Comparison of ENCODE assay signal across 10 mouse cellular contexts in the genomic region with DNA sequence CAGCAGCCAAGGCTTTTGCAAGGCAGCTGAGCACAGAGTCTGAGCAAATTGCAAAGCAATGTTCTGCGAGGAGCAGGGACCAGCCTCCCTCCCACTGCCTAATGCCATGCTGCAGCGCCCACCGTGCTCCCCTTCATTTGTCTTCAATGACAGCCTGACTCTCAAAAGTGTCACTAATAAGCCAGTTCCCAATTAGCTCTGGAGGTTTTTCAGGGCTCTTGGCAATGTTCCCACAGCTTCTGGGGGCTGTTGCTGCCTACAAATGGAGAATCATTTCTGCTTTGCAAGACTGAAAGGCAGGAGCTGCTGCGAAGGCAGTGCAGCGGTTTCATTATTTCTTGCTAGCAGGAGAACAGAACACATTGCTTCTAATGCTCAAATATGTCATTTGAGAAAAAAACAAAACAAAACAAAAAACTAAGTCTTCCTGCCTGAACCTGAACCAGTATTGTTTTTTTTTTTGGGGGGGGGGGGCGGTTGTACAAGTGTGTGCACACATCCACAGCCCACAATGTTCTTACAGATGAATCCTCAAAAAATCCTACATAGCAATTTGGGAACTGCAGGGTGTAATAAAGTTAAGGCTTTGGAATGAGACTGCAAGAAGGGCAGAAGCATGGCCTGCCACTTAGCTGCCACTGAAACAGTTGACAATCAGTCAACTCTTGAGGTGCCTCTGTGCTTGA.
DNase-seq lines count a peak whose midpoint lies in the region; ATAC-seq lines count a peak whose summit lies in the region.
"Had no signal": no experiment of that assay in that cellular context is flagged by ENCODE, and none has a peak within 500 bp of the region (broad histone marks: within the 10 kb centered on the region; RNA-seq: fewer than 3 reads in every experiment).

No protein-coding gene starts in this region.

- 47% methylated on average over 6 of the region's 6 CpGs for WGBS in hindbrain, embryonic 11.5 days
- WGBS in hindbrain, embryonic 10.5 days = 61% methylated on average over 6 of the region's 6 CpGs
- WGBS in intestine, embryonic 16.5 days = 56% methylated on average over 6 of the region's 6 CpGs

- H3K27me3 ChIP-seq in hindbrain, embryonic 11.5 days (ENCODE audit: control insufficient read depth, insufficient read depth, low read length) = no peaks in the 10 kb centered on the region
- no peaks in the 10 kb centered on the region for H3K27me3 ChIP-seq in hindbrain, embryonic 10.5 days (ENCODE audit: insufficient read depth, poor library complexity, severe bottlenecking)
- no peaks in the 10 kb centered on the region for H3K27me3 ChIP-seq in intestine, embryonic 16.5 days (replicated peaks; ENCODE audit: control insufficient read depth, insufficient read depth, low read length)
- H3K27me3 ChIP-seq: stomach, embryonic 15.5 days had no signal

- no peak overlapping the region for H3K9ac ChIP-seq in hindbrain, embryonic 11.5 days (ENCODE audit: low read depth, low read length)
- H3K9ac ChIP-seq in intestine, embryonic 16.5 days (ENCODE audit: low read depth, low read length) = no peak overlapping the region
- H3K9ac ChIP-seq: stomach, embryonic 15.5 days had no signal

- DNase-seq in hindbrain, embryonic 11.5 days (ENCODE audit: low spot score) = peak; percentile 18
- no peak for DNase-seq in hindbrain, embryonic 10.5 days (ENCODE audit: low spot score)
- DNase-seq in frontal cortex, postnatal 10 days (ENCODE audit: low spot score in 2 of 2) = peak; percentile 75 to 80
- DNase-seq in left cerebral cortex, adult 8-10 months (ENCODE audit: low spot score in 2 of 2) = peak; percentile 70 to 85
- peak; percentile 85 to 86 for DNase-seq in right cerebral cortex, adult 2 months (ENCODE audit: low spot score in 2 of 2)
- DNase-seq in urinary bladder, postnatal 14 days (ENCODE audit: low spot score) = no peak
- no peak for DNase-seq in heart, postnatal 25 days (ENCODE audit: low spot score)

- H3K4me2 ChIP-seq in hindbrain, embryonic 11.5 days (replicated peaks; ENCODE audit: low read depth, low read length) = no peak overlapping the region
- no peak overlapping the region for H3K4me2 ChIP-seq in intestine, embryonic 16.5 days (ENCODE audit: low read depth, low read length)
- H3K4me2 ChIP-seq: stomach, embryonic 15.5 days had no signal

- intact Hi-C loops in heart, postnatal 25 days (cut with DNase I) = no loop called here

- no peaks in the 10 kb centered on the region for H3K4me1 ChIP-seq in hindbrain, embryonic 11.5 days (replicated peaks; ENCODE audit: control insufficient read depth, insufficient read depth, low read length)
- peaks cover 6% of the 10 kb centered on the region; the same call in 1 of the 2 replicates for H3K4me1 ChIP-seq in hindbrain, embryonic 10.5 days (replicated peaks)
- H3K4me1 ChIP-seq in intestine, embryonic 16.5 days (ENCODE audit: control insufficient read depth, insufficient read depth, low read length) = no peaks in the 10 kb centered on the region
- H3K4me1 ChIP-seq: stomach, embryonic 15.5 days had no signal

- H3K36me3 ChIP-seq in hindbrain, embryonic 11.5 days (ENCODE audit: control insufficient read depth, insufficient read depth, low read length) = no peaks in the 10 kb centered on the region
- H3K36me3 ChIP-seq in hindbrain, embryonic 10.5 days = no peaks in the 10 kb centered on the region
- no peaks in the 10 kb centered on the region for H3K36me3 ChIP-seq in intestine, embryonic 16.5 days (ENCODE audit: control insufficient read depth, insufficient read depth, low read length)
- H3K36me3 ChIP-seq: stomach, embryonic 15.5 days had no signal

- no peak overlapping the region for H3K27ac ChIP-seq in hindbrain, embryonic 11.5 days (ENCODE audit: low read depth, low read length)
- H3K27ac ChIP-seq in hindbrain, embryonic 10.5 days = no peak overlapping the region
- H3K27ac ChIP-seq in intestine, embryonic 16.5 days (ENCODE audit: low read length) = no peak overlapping the region
- H3K27ac ChIP-seq: macrophage; stomach, embryonic 15.5 days had no signal

- H3K4me3 ChIP-seq in hindbrain, embryonic 11.5 days (ENCODE audit: low read depth, low read length) = no peak overlapping the region
- H3K4me3 ChIP-seq in hindbrain, embryonic 10.5 days = no peak overlapping the region
- H3K4me3 ChIP-seq in intestine, embryonic 16.5 days (ENCODE audit: low read length) = no peak overlapping the region
- H3K4me3 ChIP-seq: stomach, embryonic 15.5 days had no signal

- ATAC-seq in hindbrain, embryonic 11.5 days (ENCODE audit: low FRiP score) = peak; percentile 73
- no peak for ATAC-seq in intestine, embryonic 16.5 days

- H3K9me3 ChIP-seq in hindbrain, embryonic 11.5 days (ENCODE audit: control insufficient read depth, low read length) = no peaks in the 10 kb centered on the region
- H3K9me3 ChIP-seq in hindbrain, embryonic 10.5 days = no peaks in the 10 kb centered on the region
- no peaks in the 10 kb centered on the region for H3K9me3 ChIP-seq in intestine, embryonic 16.5 days (ENCODE audit: control insufficient read depth, low read length)
- H3K9me3 ChIP-seq: stomach, embryonic 15.5 days had no signal

Comparison
In these comparisons a context has a peak if more than half of its experiments do, and no peak if none do; other contexts are left out.
1. DNase-seq: peak in hindbrain, embryonic 11.5 days (single experiment), frontal cortex, postnatal 10 days (2 of 2), left cerebral cortex, adult 8-10 months (2 of 2) and right cerebral cortex, adult 2 months (2 of 2); none in hindbrain, embryonic 10.5 days (single experiment), urinary bladder, postnatal 14 days (single experiment) and heart, postnatal 25 days (single experiment).